Mouse (Mus musculus) Muller cell, postnatal 12 days (primary cell): Measurements from ENCODE around the gene Exoc7.

Source experiments
- DNase-seq: peaks from one replicate; pipeline ENCODE4 v3.0.0-alpha.2; 2015; ENCODE audit errors: inconsistent ontology term

The Exoc7 gene

GRCm38 (mm10) chr11:116318719-116319659 is 12.0 kb upstream of the Exoc7 start:
- DNase-seq, result peak; percentile 94

- no peak for DNase-seq
Observed at GRCm38 (mm10) chr11:116312359-116312758, 5.3 kb upstream of the Exoc7 start.

GRCm38 (mm10) chr11:116311169-116311568 is 4.1 kb upstream of the Exoc7 start:
- DNase-seq, result no peak

GRCm38 (mm10) chr11:116309601-116310000 is 2.6 kb upstream of the Exoc7 start:
- no peak for DNase-seq

- DNase-seq, result no peak
Observed at GRCm38 (mm10) chr11:116307762-116308531, 914 bp upstream of the Exoc7 start.

- DNase-seq, result peak; percentile 98
Observed at GRCm38 (mm10) chr11:116306126-116306982, 679 bp downstream of the Exoc7 start.

GRCm38 (mm10) chr11:116305423-116305822 is 1.6 kb downstream of the Exoc7 start:
- no peak for DNase-seq

GRCm38 (mm10) chr11:116298621-116299020 is 8.4 kb downstream of the Exoc7 start:
- no peak for DNase-seq

- DNase-seq, result no peak
Observed at GRCm38 (mm10) chr11:116298221-116298620, 8.8 kb downstream of the Exoc7 start.

- DNase-seq, result no peak
Observed at GRCm38 (mm10) chr11:116297017-116297416, 10.0 kb downstream of the Exoc7 start.

GRCm38 (mm10) chr11:116296191-116296734 is 10.8 kb downstream of the Exoc7 start:
- DNase-seq, result no peak

GRCm38 (mm10) chr11:116294319-116294718 is 12.7 kb downstream of the Exoc7 start:
- peak; percentile 51 for DNase-seq

GRCm38 (mm10) chr11:116293538-116294137 is 13.4 kb downstream of the Exoc7 start:
- DNase-seq, result no peak

- DNase-seq, result no peak
Observed at GRCm38 (mm10) chr11:116292401-116292800, 14.6 kb downstream of the Exoc7 start.

GRCm38 (mm10) chr11:116290556-116290955 is 16.5 kb downstream of the Exoc7 start:
- no peak for DNase-seq

GRCm38 (mm10) chr11:116287351-116287750 is 19.7 kb downstream of the Exoc7 start:
- DNase-seq, result no peak

- no peak for DNase-seq
Observed at GRCm38 (mm10) chr11:116285770-116286191, 21.3 kb downstream of the Exoc7 start.

- DNase-seq, result no peak
Observed at GRCm38 (mm10) chr11:116283982-116284381, 23.1 kb downstream of the Exoc7 start.

- no peak for DNase-seq
Observed at GRCm38 (mm10) chr11:116282912-116283521, 24.0 kb downstream of the Exoc7 start.

- DNase-seq, result peak; percentile 25
Observed at GRCm38 (mm10) chr11:116282089-116282488, 24.9 kb downstream of the Exoc7 start.
